Mouse (Mus musculus) CH12.LX (cell line): ENCODE measurements around the gene Rab23.

Experiments used
- E2F4 ChIP-seq: IDR thresholded peaks from 2 replicates; pipeline ENCODE4 v1.6.1; 2011; ENCODE audit warnings: low read depth, low read length, improper control_type of control experiment; ENCODE audit not compliant: insufficient replicate concordance
- EP300 ChIP-seq: IDR thresholded peaks from 2 replicates; pipeline ENCODE4 v1.6.1; 2011; ENCODE audit warnings: low read length, improper control_type of control experiment
- IRF4 ChIP-seq: IDR thresholded peaks from 2 replicates; pipeline ENCODE4 v1.6.1; 2014; ENCODE audit warnings: low read depth, mild to moderate bottlenecking, inconsistent platforms, low read length, improper control_type of control experiment
- USF2 ChIP-seq: conservative IDR thresholded peaks from 2 replicates; pipeline ENCODE4 v1.6.1; 2011; ENCODE audit warnings: low read depth, low read length, improper control_type of control experiment

DNA sequence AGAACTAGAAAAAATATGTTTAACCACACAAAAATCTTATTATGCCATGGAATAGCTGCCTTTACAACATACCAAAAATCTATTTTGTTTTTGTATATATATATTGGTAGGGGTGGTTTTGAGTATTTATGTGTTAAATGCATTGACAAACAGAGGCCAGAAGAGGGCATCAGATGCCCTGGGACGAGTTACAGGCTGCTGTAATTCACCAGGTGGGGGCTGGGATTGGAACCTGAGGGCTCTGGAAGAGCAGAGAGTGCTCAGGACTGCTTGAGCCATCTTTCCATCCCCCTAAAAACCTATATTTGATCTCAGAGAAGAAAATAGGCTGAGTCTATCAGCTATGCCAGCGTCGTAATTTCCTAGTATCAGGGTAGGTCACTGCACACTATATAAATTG, 47.2 kb upstream of the Rab23 start:
- TF ChIP-seq EP300 (no peak), IRF4 (no peak), E2F4 (no peak), USF2 (no peak)
